Mouse (Mus musculus): ENCODE results near the gene Slc7a11.

- no peak for TF ChIP-seq POLR2A (IDR thresholded peaks at IDR 0.05; ENCODE audit: borderline replicate concordance, control insufficient read depth, low read depth, low read length)
- TF ChIP-seq CTCF (IDR thresholded peaks at IDR 0.05; ENCODE audit: control insufficient read depth, insufficient read depth, low read length): no peak
Observed at GRCm38 (mm10) chr3:50387280-50387679, 56.1 kb downstream of the Slc7a11 start.

All from bone marrow, adult 2 months (tissue).